Mouse (Mus musculus) megakaryocyte, embryonic 14.5 days (primary cell): ENCODE results near the gene Taar4.

Experiments used
- FLI1 ChIP-seq: IDR thresholded peaks from 2 replicates; pipeline ENCODE4 v1.6.1; 2012; ENCODE audit warnings: low read length, inconsistent platforms, mixed read lengths
- GATA1 ChIP-seq: IDR thresholded peaks from 3 replicates; pipeline ENCODE4 v1.6.1; 2012; ENCODE audit warnings: mixed read lengths, low read length, inconsistent platforms, borderline replicate concordance

DNA sequence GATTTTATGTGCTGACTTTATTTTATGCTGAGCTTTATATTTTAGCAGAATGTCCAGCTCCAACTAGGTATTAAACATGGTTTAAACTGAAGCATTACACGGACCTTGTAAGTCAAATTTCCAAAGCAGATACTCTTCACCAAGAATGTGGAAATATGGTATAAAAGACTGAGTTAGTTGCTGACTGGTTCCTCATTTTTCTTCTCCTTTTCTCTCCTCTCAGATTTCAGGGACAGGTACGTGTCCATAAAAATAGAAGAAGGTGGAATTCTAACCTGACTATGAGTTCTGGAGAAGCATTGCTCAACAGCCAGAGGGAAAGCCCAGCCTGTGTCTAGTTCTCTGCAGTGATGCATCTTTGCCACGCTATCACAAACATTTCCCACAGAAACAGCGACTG is 40.2 kb upstream of the Taar4 start, which contains the start of gene Taar1:
- TF ChIP-seq GATA1 (no peak), FLI1 (no peak)
